Comparison of ENCODE assay signal across 9 mouse cellular contexts in genomic region chr3:20076145-20077053, GRCm38 (mm10). TPM values are rescaled to one million over a fixed set of nuclear protein-coding genes. Genes with fewer than 3 reads are reported as not detected.
DNase-seq lines count a peak whose midpoint lies in the region; ATAC-seq and TF ChIP-seq lines count a peak whose summit lies in the region.
"Had no signal": no experiment of that assay in that cellular context is flagged by ENCODE, and none has a peak within 500 bp of the region (broad histone marks: within the 10 kb centered on the region; RNA-seq: fewer than 3 reads in every experiment).

No protein-coding gene starts in this region.

- H3K9ac ChIP-seq in heart, embryonic 11.5 days (ENCODE audit: low read depth, low read length): no peak overlapping the region; the same call in 1 of the 2 replicates
- H3K9ac ChIP-seq in midbrain, postnatal 0 days (replicated peaks; ENCODE audit: low read length, poor library complexity, severe bottlenecking): no peak overlapping the region
- H3K9ac ChIP-seq in midbrain, embryonic 15.5 days: no peak overlapping the region
- no peak overlapping the region for H3K9ac ChIP-seq in stomach, postnatal 0 days (ENCODE audit: low read length)
- no peak overlapping the region for H3K9ac ChIP-seq in midbrain, embryonic 13.5 days (replicated peaks)
- H3K9ac ChIP-seq: embryonic facial prominence, embryonic 15.5 days had no signal

- H3K36me3 ChIP-seq in heart, embryonic 11.5 days (ENCODE audit: control insufficient read depth, insufficient read depth, low read length): no peaks in the 10 kb centered on the region; the same call in 1 of the 2 replicates
- 0 out of 2 replicates have a peak, but pooled peaks cover 4% of the 10 kb centered on the region for H3K36me3 ChIP-seq in midbrain, postnatal 0 days (ENCODE audit: insufficient read depth, low read length)
- peaks cover 7% of the 10 kb centered on the region for H3K36me3 ChIP-seq in midbrain, embryonic 15.5 days (replicated peaks)
- H3K36me3 ChIP-seq in stomach, postnatal 0 days (ENCODE audit: control insufficient read depth, insufficient read depth, low read length): no peaks in the 10 kb centered on the region; the same call in 1 of the 2 replicates
- H3K36me3 ChIP-seq in midbrain, embryonic 13.5 days: peaks cover 44% of the 10 kb centered on the region

- ATAC-seq in heart, embryonic 11.5 days (replicated peaks; ENCODE audit: insufficient number of reproducible peaks, low FRiP score, low TSS enrichment): no peak; the same call in 1 of the 2 replicates
- ATAC-seq in midbrain, postnatal 0 days (ENCODE audit: low FRiP score): peak; percentile 34; the same call in 1 of the 2 replicates
- no peak for ATAC-seq in midbrain, embryonic 15.5 days (replicated peaks)
- ATAC-seq in stomach, postnatal 0 days (ENCODE audit: low FRiP score, low TSS enrichment): no peak
- no peak for ATAC-seq in midbrain, embryonic 13.5 days

- H3K27ac ChIP-seq in heart, embryonic 11.5 days (ENCODE audit: low read depth, low read length): peak overlapping the region; percentile 83
- no peak overlapping the region for H3K27ac ChIP-seq in midbrain, postnatal 0 days (ENCODE audit: low read depth, low read length)
- H3K27ac ChIP-seq in midbrain, embryonic 15.5 days: no peak overlapping the region
- no peak overlapping the region for H3K27ac ChIP-seq in cortical plate, adult 2 months (ENCODE audit: insufficient read depth, low read length)
- H3K27ac ChIP-seq in stomach, postnatal 0 days (replicated peaks): no peak overlapping the region
- no peak overlapping the region for H3K27ac ChIP-seq in midbrain, embryonic 13.5 days
- H3K27ac ChIP-seq: embryonic facial prominence, embryonic 15.5 days had no signal

- no peaks in the 10 kb centered on the region for H3K9me3 ChIP-seq in heart, embryonic 11.5 days (replicated peaks; ENCODE audit: control insufficient read depth, low read length)
- no peaks in the 10 kb centered on the region for H3K9me3 ChIP-seq in midbrain, postnatal 0 days (ENCODE audit: low read length)
- H3K9me3 ChIP-seq in midbrain, embryonic 15.5 days: no peaks in the 10 kb centered on the region
- no peaks in the 10 kb centered on the region for H3K9me3 ChIP-seq in stomach, postnatal 0 days (ENCODE audit: control insufficient read depth, low read length)
- no peaks in the 10 kb centered on the region for H3K9me3 ChIP-seq in midbrain, embryonic 13.5 days
- H3K9me3 ChIP-seq: embryonic facial prominence, embryonic 15.5 days had no signal

- peak; percentile 68 for TF ChIP-seq CTCF in midbrain, postnatal 0 days (IDR thresholded peaks at IDR 0.05)
- TF ChIP-seq CTCF in cortical plate, adult 2 months (IDR thresholded peaks at IDR 0.05; ENCODE audit: extremely low read depth, insufficient read depth, low read length): peak; percentile 28; the same call in 1 of the 2 replicates
- TF ChIP-seq CTCF in stomach, postnatal 0 days (IDR thresholded peaks at IDR 0.05; ENCODE audit: low read depth): peak; percentile 60

- peak overlapping the region; percentile 34 for H3K4me2 ChIP-seq in heart, embryonic 11.5 days
- no peak overlapping the region for H3K4me2 ChIP-seq in midbrain, postnatal 0 days (ENCODE audit: low read depth, low read length, poor library complexity, severe bottlenecking)
- H3K4me2 ChIP-seq in midbrain, embryonic 15.5 days: no peak overlapping the region
- H3K4me2 ChIP-seq in stomach, postnatal 0 days (replicated peaks; ENCODE audit: low read depth): no peak overlapping the region
- no peak overlapping the region for H3K4me2 ChIP-seq in midbrain, embryonic 13.5 days (replicated peaks)
- H3K4me2 ChIP-seq: embryonic facial prominence, embryonic 15.5 days had no signal

- WGBS in heart, embryonic 11.5 days (ENCODE audit: insufficient replicate concordance): 58% methylated on average over 11 of the region's 11 CpGs
- 87% methylated on average over 11 of the region's 11 CpGs for WGBS in midbrain, postnatal 0 days
- 86% methylated on average over 11 of the region's 11 CpGs for WGBS in midbrain, embryonic 15.5 days
- 77% methylated on average over 11 of the region's 11 CpGs for WGBS in stomach, postnatal 0 days
- 90% methylated on average over 11 of the region's 11 CpGs for WGBS in midbrain, embryonic 13.5 days

- intact Hi-C loops in heart, postnatal 14 days (cut with DNase I): loop anchor here (5.0 kb wide), 2 partner anchors 76 to 174 kb away; no protein-coding TSS in a partner anchor
- intact Hi-C loops in left cerebral cortex, postnatal 36 days (cut with DNase I): loop anchor here (5.0 kb wide), 1 partner anchor 174 kb away; no protein-coding TSS in a partner anchor

- no peak for TF ChIP-seq POLR2A in cortical plate, adult 2 months (IDR thresholded peaks at IDR 0.05; ENCODE audit: extremely low read depth, insufficient read depth, low read length)

- no peak for TF ChIP-seq EP300 in stomach, postnatal 0 days (optimal IDR thresholded peaks at IDR 0.05)

- H3K27me3 ChIP-seq in heart, embryonic 11.5 days (ENCODE audit: control insufficient read depth, insufficient read depth, low read length): no peaks in the 10 kb centered on the region
- no peaks in the 10 kb centered on the region for H3K27me3 ChIP-seq in midbrain, postnatal 0 days (ENCODE audit: insufficient read depth, low read length)
- no peaks in the 10 kb centered on the region for H3K27me3 ChIP-seq in midbrain, embryonic 15.5 days (replicated peaks)
- no peaks in the 10 kb centered on the region for H3K27me3 ChIP-seq in stomach, postnatal 0 days (ENCODE audit: control insufficient read depth, insufficient read depth, low read length)
- no peaks in the 10 kb centered on the region for H3K27me3 ChIP-seq in midbrain, embryonic 13.5 days
- H3K27me3 ChIP-seq: embryonic facial prominence, embryonic 15.5 days had no signal

- H3K4me3 ChIP-seq in heart, embryonic 11.5 days (ENCODE audit: low read depth, low read length): no peak overlapping the region
- no peak overlapping the region for H3K4me3 ChIP-seq in midbrain, postnatal 0 days (ENCODE audit: low read depth, low read length)
- no peak overlapping the region for H3K4me3 ChIP-seq in midbrain, embryonic 15.5 days
- H3K4me3 ChIP-seq in cortical plate, adult 2 months (ENCODE audit: insufficient read depth, low read length): no peak overlapping the region
- H3K4me3 ChIP-seq in stomach, postnatal 0 days (ENCODE audit: low read depth, low read length): no peak overlapping the region
- no peak overlapping the region for H3K4me3 ChIP-seq in midbrain, embryonic 13.5 days (replicated peaks)
- H3K4me3 ChIP-seq: embryonic facial prominence, embryonic 15.5 days had no signal

- no peak for DNase-seq in heart, postnatal 14 days
- no peak for DNase-seq in midbrain, postnatal 0 days (ENCODE audit: low spot score)
- no peak for DNase-seq in stomach, postnatal 0 days (ENCODE audit: low spot score)
- no peak for DNase-seq in left cerebral cortex, postnatal 36 days (ENCODE audit: low spot score in 2 of 2)

- peaks cover 5% of the 10 kb centered on the region for H3K4me1 ChIP-seq in heart, embryonic 11.5 days (ENCODE audit: control insufficient read depth, insufficient read depth, low read length)
- H3K4me1 ChIP-seq in midbrain, postnatal 0 days (ENCODE audit: insufficient read depth, low read length): no peaks in the 10 kb centered on the region
- H3K4me1 ChIP-seq in midbrain, embryonic 15.5 days: no peaks in the 10 kb centered on the region
- no peaks in the 10 kb centered on the region for H3K4me1 ChIP-seq in cortical plate, adult 2 months (ENCODE audit: control insufficient read depth, insufficient read depth, low read length)
- H3K4me1 ChIP-seq in stomach, postnatal 0 days (replicated peaks; ENCODE audit: control insufficient read depth, insufficient read depth): no peaks in the 10 kb centered on the region
- no peaks in the 10 kb centered on the region for H3K4me1 ChIP-seq in midbrain, embryonic 13.5 days (replicated peaks)
- H3K4me1 ChIP-seq: embryonic facial prominence, embryonic 15.5 days had no signal

RNA-seq across cellular contexts. Expression of gene Hltf, which starts 18.8 kb away (rescaled TPM):
- polyA plus RNA-seq in heart, embryonic 11.5 days (2014; fragmentation: Nextera tagmentation; extraction: Ambion mirVana): 21.8 and 23.2 TPM in 2 replicates
- 10 to 100 TPM; 14.9 to 16.4 TPM for total RNA-seq in heart, postnatal 14 days (2021)
- 12.6 and 13.5 TPM in 2 replicates for total RNA-seq in midbrain, postnatal 0 days (2014; rRNA removed)
- 6.3 and 8.1 TPM in 2 replicates for polyA plus RNA-seq in midbrain, postnatal 0 days (2015; fragmentation: Nextera tagmentation; extraction: Ambion mirVana)
- 19.0 and 19.4 TPM in 2 replicates for polyA plus RNA-seq in midbrain, embryonic 15.5 days (2015; fragmentation: Nextera tagmentation; extraction: Ambion mirVana)
- 14.7 and 15.3 TPM in 2 replicates for polyA plus RNA-seq in cortical plate, adult 2 months (2012; rRNA removed)
- polyA plus RNA-seq in stomach, postnatal 0 days (2015; fragmentation: Nextera tagmentation; extraction: Ambion mirVana): 7.6 and 9.2 TPM in 2 replicates
- total RNA-seq in left cerebral cortex, postnatal 36 days (2021): 10 to 100 TPM; 16.2 to 23.9 TPM
- polyA plus RNA-seq in midbrain, embryonic 13.5 days (2015; fragmentation: Nextera tagmentation; extraction: Ambion mirVana): 21.5 and 22.1 TPM in 2 replicates

RNA-seq across cellular contexts. Expression of gene Hps3, which starts 41.3 kb away (rescaled TPM):
- polyA plus RNA-seq in heart, embryonic 11.5 days (2014; fragmentation: Nextera tagmentation; extraction: Ambion mirVana): 9.7 and 10.0 TPM in 2 replicates
- total RNA-seq in heart, postnatal 14 days (2021): 10 to 100 TPM in 1 of 2 experiments, 1 to 10 TPM in 1; 8.5 to 11.5 TPM
- total RNA-seq in midbrain, postnatal 0 days (2014; rRNA removed): 16.3 and 18.5 TPM in 2 replicates
- polyA plus RNA-seq in midbrain, postnatal 0 days (2015; fragmentation: Nextera tagmentation; extraction: Ambion mirVana): 8.4 and 9.3 TPM in 2 replicates
- polyA plus RNA-seq in midbrain, embryonic 15.5 days (2015; fragmentation: Nextera tagmentation; extraction: Ambion mirVana): 11.0 and 12.6 TPM in 2 replicates
- 15.5 and 16.6 TPM in 2 replicates for polyA plus RNA-seq in cortical plate, adult 2 months (2012; rRNA removed)
- 5.1 and 5.8 TPM in 2 replicates for polyA plus RNA-seq in stomach, postnatal 0 days (2015; fragmentation: Nextera tagmentation; extraction: Ambion mirVana)
- total RNA-seq in left cerebral cortex, postnatal 36 days (2021): 10 to 100 TPM; 11.9 to 18.7 TPM
- polyA plus RNA-seq in midbrain, embryonic 13.5 days (2015; fragmentation: Nextera tagmentation; extraction: Ambion mirVana): 11.4 and 11.9 TPM in 2 replicates
